Mouse (Mus musculus) liver, embryonic 16.5 days (tissue): ENCODE measurements around the gene Vmn2r120. TPM values are rescaled to one million over a fixed set of nuclear protein-coding genes. Genes with fewer than 3 reads are reported as not detected.
"Not testable (repeated sequence)": the region's sequence is repeated elsewhere in the genome, so short reads cannot be mapped to it uniquely, and the experiment has no call there.

Source experiments
- ATAC-seq: fragments of 200-750 bp; cut with Nextera tagmentation; 2 replicates; pipeline ENCODE4 v1.8.0; 2017; ENCODE audit warnings: low read depth, mild to moderate bottlenecking, moderate number of reproducible peaks, moderate library complexity
- H3K27ac ChIP-seq: fragments of 300-500 bp; sonication (generic); 2 replicates; pipeline ENCODE4 v1.5.1; 2014; ENCODE audit warnings: mild to moderate bottlenecking, low read length
- H3K27me3 ChIP-seq: fragments of 300-500 bp; sonication (generic); 2 replicates; pipeline ENCODE4 v1.6.1; 2014; ENCODE audit warnings: low read depth, low read length, mixed read lengths; ENCODE audit not compliant: control insufficient read depth, insufficient read depth
- H3K36me3 ChIP-seq: fragments of 300-500 bp; sonication (generic); 2 replicates; pipeline ENCODE4 v1.6.1; 2014; ENCODE audit warnings: mild to moderate bottlenecking; ENCODE audit not compliant: control insufficient read depth, insufficient read depth
- H3K4me1 ChIP-seq: fragments of 300-500 bp; sonication (generic); 2 replicates; pipeline ENCODE4 v1.6.1; 2014; ENCODE audit warnings: low read depth, low read length, mixed read lengths; ENCODE audit not compliant: control insufficient read depth
- H3K4me2 ChIP-seq: fragments of 300-500 bp; sonication (generic); 2 replicates; pipeline ENCODE4 v1.6.1; 2014; ENCODE audit warnings: low read depth, low read length, mixed read lengths
- H3K4me3 ChIP-seq: fragments of 300-500 bp; sonication (generic); 2 replicates; pipeline ENCODE4 v1.5.1; 2014; ENCODE audit warnings: low read depth, mild to moderate bottlenecking, low read length
- H3K9ac ChIP-seq: fragments of 300-500 bp; sonication (generic); 2 replicates; pipeline ENCODE4 v1.6.1; 2014; ENCODE audit warnings: low read depth, low read length
- H3K9me3 ChIP-seq: fragments of 300-500 bp; sonication (generic); replicated peaks from 2 replicates; pipeline ENCODE4 v1.6.1; 2016; ENCODE audit warnings: low read length; ENCODE audit not compliant: control insufficient read depth
- WGBS: fragments of 180-500 bp; shearing (Covaris S2); extraction: QIAGEN DNeasy Blood & Tissue Kit; methylation state at CpG from one replicate; pipeline ENCODE4 v1.1.7; 2014; ENCODE audit not compliant: insufficient replicate concordance; 5-methylcytosine and 5-hydroxymethylcytosine counted together
- polyA plus RNA-seq: library from polyadenylated mRNA; unstranded; fragments of >200 nt; fragmentation: Nextera tagmentation; extraction: Ambion mirVana; gene quantifications from 2 replicates; pipeline ENCODE4 v1.2.1, GENCODE M21; 2015

Gene Vmn2r120
- not detected in 2 replicates for polyA plus RNA-seq

- Histone ChIP-seq H3K9ac (no peak within 1 kb of the TSS), H3K36me3 (no peaks in the 10 kb centered on the region), H3K4me3 (no peak within 1 kb of the TSS), H3K4me2 (no peak within 1 kb of the TSS), H3K27me3 (no peaks in the 10 kb centered on the region), H3K27ac (no peak within 1 kb of the TSS), H3K4me1 (no peaks in the 10 kb centered on the region), H3K9me3 (no peaks in the 10 kb centered on the region)
- 57% methylated on average over 1 of the region's 1 CpGs for WGBS
- ATAC-seq = no peak
Observed at GRCm38 (mm10) chr17:57545405-57545804, at the start of gene Vmn2r120. Gene Vmn2r120, minus strand, starts transcription at chr17:57545505.

- H3K27ac ChIP-seq, H3K4me3 ChIP-seq, H3K36me3 ChIP-seq, H3K4me1 ChIP-seq, H3K27me3 ChIP-seq, ATAC-seq, H3K9ac ChIP-seq, H3K4me2 ChIP-seq, H3K9me3 ChIP-seq: not testable (repeated sequence)
- 63% methylated on average over 6 of the region's 6 CpGs for WGBS
Observed at GRCm38 (mm10) chr17:57587273-57587672, 42.0 kb upstream of the Vmn2r120 start.

GRCm38 (mm10) chr17:57574075-57574705, 28.9 kb upstream of the Vmn2r120 start:
- Histone ChIP-seq H3K27ac (no peak overlapping the region), H3K4me3 (no peak overlapping the region), H3K9ac (no peak overlapping the region), H3K9me3 (no peaks in the 10 kb centered on the region), H3K4me2 (no peak overlapping the region), H3K4me1 (no peaks in the 10 kb centered on the region), H3K36me3 (no peaks in the 10 kb centered on the region), H3K27me3 (no peaks in the 10 kb centered on the region)
- WGBS = 63% methylated on average over 16 of the region's 16 CpGs
- no peak for ATAC-seq

Other genes starting within 250 kb of the Vmn2r120 start
- 28.7 and 29.4 TPM in 2 replicates for gene Adgre1, start 186.8 kb downstream of the Vmn2r120 start, polyA plus RNA-seq
- not detected in 2 replicates for gene Gm21834, start 196.7 kb upstream of the Vmn2r120 start, polyA plus RNA-seq
- gene Cntnap5c, start 224.1 kb upstream of the Vmn2r120 start, polyA plus RNA-seq = not detected in 2 replicates